Mouse (Mus musculus): Measurements from ENCODE around the gene Aasdh.

Gene Aasdh

GRCm38 (mm10) chr5:76910807-76911206, 5.5 kb upstream of the Aasdh start:
- DNase-seq: no peak

- DNase-seq: no peak
Measured at GRCm38 (mm10) chr5:76906155-76906499, 813 bp upstream of the Aasdh start.

GRCm38 (mm10) chr5:76904713-76905404, 455 bp downstream of the Aasdh start:
- DNase-seq: no peak

GRCm38 (mm10) chr5:76902131-76902530, 3.2 kb downstream of the Aasdh start:
- DNase-seq: no peak

- DNase-seq: no peak
Measured at GRCm38 (mm10) chr5:76893084-76893483, 12.2 kb downstream of the Aasdh start.

- no peak for DNase-seq
Measured at GRCm38 (mm10) chr5:76892608-76893007, 12.7 kb downstream of the Aasdh start.

- no peak for DNase-seq
Measured at GRCm38 (mm10) chr5:76887011-76887410, 18.3 kb downstream of the Aasdh start.

- no peak for DNase-seq
Measured at GRCm38 (mm10) chr5:76884107-76884506, 21.2 kb downstream of the Aasdh start.

- DNase-seq: no peak
Measured at GRCm38 (mm10) chr5:76876106-76876758, 29.1 kb downstream of the Aasdh start.

GRCm38 (mm10) chr5:76869553-76869952, 35.8 kb downstream of the Aasdh start:
- DNase-seq: no peak

- peak; percentile 79 for DNase-seq
Measured at GRCm38 (mm10) chr5:76868693-76869286, 36.5 kb downstream of the Aasdh start.

- no peak for DNase-seq
Measured at GRCm38 (mm10) chr5:76866819-76867218, 38.5 kb downstream of the Aasdh start.

- DNase-seq: no peak
Measured at GRCm38 (mm10) chr5:76858444-76858843, 46.9 kb downstream of the Aasdh start.

GRCm38 (mm10) chr5:76857103-76858015, 48.0 kb downstream of the Aasdh start:
- no peak for DNase-seq

GRCm38 (mm10) chr5:76855829-76856600, 49.3 kb downstream of the Aasdh start:
- no peak for DNase-seq

- DNase-seq: peak; percentile 90
Measured at GRCm38 (mm10) chr5:76853549-76853948, 51.8 kb downstream of the Aasdh start.

GRCm38 (mm10) chr5:76851316-76851715, 54.0 kb downstream of the Aasdh start:
- DNase-seq: no peak

GRCm38 (mm10) chr5:76847106-76847505, 58.2 kb downstream of the Aasdh start:
- no peak for DNase-seq

- DNase-seq: no peak
Measured at GRCm38 (mm10) chr5:76844618-76845186, 60.6 kb downstream of the Aasdh start.

GRCm38 (mm10) chr5:76843851-76844419, 61.4 kb downstream of the Aasdh start:
- no peak for DNase-seq

- DNase-seq: peak; percentile 82
Measured at GRCm38 (mm10) chr5:76843448-76843847, 61.9 kb downstream of the Aasdh start.

- no peak for DNase-seq
Measured at GRCm38 (mm10) chr5:76841859-76842258, 63.5 kb downstream of the Aasdh start.
